Mouse (Mus musculus) kidney, embryonic 16.5 days (tissue): ENCODE data around the gene Thegl. TPM values are rescaled to one million over a fixed set of nuclear protein-coding genes. Genes with fewer than 3 reads are reported as not detected.
"Not testable (repeated sequence)": the region's sequence is repeated elsewhere in the genome, so short reads cannot be mapped to it uniquely, and the experiment has no call there.

Experiments used
- ATAC-seq: fragments of 200-750 bp; cut with Nextera tagmentation; 2 replicates; pipeline ENCODE4 v1.8.0; 2017; ENCODE audit warnings: moderate TSS enrichment; ENCODE audit not compliant: low FRiP score, low TSS enrichment
- H3K27ac ChIP-seq: fragments of 300-500 bp; sonication (generic); 2 replicates; pipeline ENCODE4 v1.5.1; 2014; ENCODE audit warnings: low read length
- H3K27me3 ChIP-seq: fragments of 300-500 bp; sonication (generic); 2 replicates; pipeline ENCODE4 v1.6.1; 2014; ENCODE audit warnings: low read length, control low read depth, mixed read lengths; ENCODE audit not compliant: insufficient read depth
- H3K36me3 ChIP-seq: fragments of 300-500 bp; sonication (generic); 2 replicates; pipeline ENCODE4 v1.6.1; 2014; ENCODE audit warnings: low read length, control low read depth, mixed read lengths; ENCODE audit not compliant: insufficient read depth
- H3K4me1 ChIP-seq: fragments of 300-500 bp; sonication (generic); 2 replicates; pipeline ENCODE4 v1.6.1; 2014; ENCODE audit warnings: low read length, control low read depth, mixed read lengths; ENCODE audit not compliant: insufficient read depth
- H3K4me2 ChIP-seq: fragments of 300-500 bp; sonication (generic); replicated peaks from 2 replicates; pipeline ENCODE4 v1.6.1; 2014; ENCODE audit warnings: low read depth, low read length
- H3K4me3 ChIP-seq: fragments of 300-500 bp; sonication (generic); 2 replicates; pipeline ENCODE4 v1.5.1; 2014; ENCODE audit warnings: mild to moderate bottlenecking, low read length
- H3K9ac ChIP-seq: fragments of 300-500 bp; sonication (generic); replicated peaks from 2 replicates; pipeline ENCODE4 v1.6.1; 2014; ENCODE audit warnings: low read length
- H3K9me3 ChIP-seq: fragments of 300-500 bp; sonication (generic); 2 replicates; pipeline ENCODE4 v1.6.1; 2016; ENCODE audit warnings: low read length, control low read depth
- WGBS: fragments of 180-500 bp; shearing (Covaris S2); extraction: QIAGEN DNeasy Blood & Tissue Kit; methylation state at CpG from one replicate; pipeline ENCODE4 v1.1.7; 2014; 5-methylcytosine and 5-hydroxymethylcytosine counted together
- polyA plus RNA-seq: library from polyadenylated mRNA; unstranded; fragments of >200 nt; fragmentation: Nextera tagmentation; extraction: Ambion mirVana; gene quantifications from 2 replicates; pipeline ENCODE4 v1.2.1, GENCODE M21; 2015

The Thegl gene
- 0.09 TPM in 1 of 2 replicates, not detected in the other for polyA plus RNA-seq

- Histone ChIP-seq H3K9ac (peak within 1 kb of the TSS; percentile 59), H3K27ac (no peak within 1 kb of the TSS), H3K36me3 (no peaks in the 10 kb centered on the region), H3K9me3 (no peaks in the 10 kb centered on the region), H3K27me3 (peaks cover 3% of the 10 kb centered on the region; the same call in 1 of the 2 replicates), H3K4me3 (peak within 1 kb of the TSS; percentile 59), H3K4me1 (peaks cover 4% of the 10 kb centered on the region; the same call in 1 of the 2 replicates), H3K4me2 (peak within 1 kb of the TSS; percentile 93)
- 8% methylated on average over 57 of the region's 57 CpGs for WGBS
- peak; percentile 99 for ATAC-seq
These were observed at the start of gene Thegl for GRCm38 (mm10) chr5:77015544-77016482. Thegl (plus strand) TSS chr5:77016023.

GRCm38 (mm10) chr5:76969250-76969649, 46.6 kb upstream of the Thegl start:
- 67% methylated on average over 5 of the region's 5 CpGs for WGBS
- Histone ChIP-seq H3K27ac (no peak overlapping the region), H3K4me2 (no peak overlapping the region), H3K4me3 (no peak overlapping the region), H3K9ac (no peak overlapping the region), H3K4me1 (peaks cover 6% of the 10 kb centered on the region), H3K9me3 (no peaks in the 10 kb centered on the region), H3K27me3 (no peaks in the 10 kb centered on the region), H3K36me3 (peaks cover 45% of the 10 kb centered on the region)
- peak; percentile 30; the same call in 1 of the 2 replicates for ATAC-seq

GRCm38 (mm10) chr5:76971115-76971514, 44.7 kb upstream of the Thegl start:
- Histone ChIP-seq H3K4me1 (peaks cover 13% of the 10 kb centered on the region), H3K36me3 (peaks cover 32% of the 10 kb centered on the region)
- H3K4me2 ChIP-seq, H3K27me3 ChIP-seq, H3K9ac ChIP-seq, H3K27ac ChIP-seq, H3K4me3 ChIP-seq, H3K9me3 ChIP-seq, ATAC-seq: not testable (repeated sequence)
- 81% methylated on average over 1 of the region's 1 CpGs for WGBS

DNA sequence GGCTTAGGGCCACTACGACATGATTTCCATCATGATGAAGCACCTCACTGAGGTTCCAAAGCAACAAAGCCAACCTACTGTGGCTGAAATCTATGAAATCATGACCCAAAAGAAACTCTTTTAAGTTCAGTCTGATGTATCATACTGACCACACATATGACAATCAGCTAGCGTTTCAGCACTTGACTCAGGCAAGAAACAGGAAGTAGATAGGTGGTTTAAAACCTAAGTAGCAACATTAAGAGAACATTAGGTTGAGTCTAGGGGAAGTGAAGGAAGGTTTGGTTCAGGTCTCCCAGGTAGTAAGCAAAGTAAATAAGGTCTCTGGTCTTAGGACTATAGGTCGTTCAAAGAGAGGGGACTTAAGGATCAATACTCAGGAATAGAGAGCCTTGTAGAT, 42.3 kb upstream of the Thegl start:
- no peak overlapping the region; the same call in 1 of the 2 replicates for H3K9ac ChIP-seq
- WGBS: 65% methylated on average over 3 of the region's 3 CpGs
- no peak for ATAC-seq

DNA sequence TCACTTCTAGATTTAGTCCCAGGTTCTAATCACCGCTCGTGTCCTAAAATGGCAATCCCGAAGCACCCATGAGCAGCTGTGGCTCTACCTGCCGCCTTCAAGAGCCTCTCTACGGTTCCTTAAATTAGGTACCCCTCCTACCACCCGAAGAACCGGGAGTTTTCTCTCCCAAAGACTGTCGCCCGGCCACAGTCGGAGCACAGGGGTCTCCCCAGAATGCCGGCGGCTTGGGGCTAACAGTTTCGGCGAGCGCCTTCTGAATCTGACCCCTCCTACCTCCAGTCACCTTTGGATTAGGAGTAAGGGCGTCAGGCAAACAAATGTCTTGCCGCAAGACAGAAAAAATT, 41.6 kb upstream of the Thegl start:
- ATAC-seq: no peak; the same call in 1 of the 2 replicates
- Histone ChIP-seq H3K36me3 (peaks cover 28% of the 10 kb centered on the region), H3K4me2 (peak overlapping the region; percentile 83), H3K4me1 (peaks cover 16% of the 10 kb centered on the region), H3K9me3 (no peaks in the 10 kb centered on the region), H3K4me3 (peak overlapping the region; percentile 96), H3K9ac (peak overlapping the region; percentile 92), H3K27me3 (no peaks in the 10 kb centered on the region), H3K27ac (0 out of 2 replicates have a peak overlapping the region, but pooled peaks have one; percentile 4)
- WGBS: 2% methylated on average over 17 of the region's 17 CpGs

More for the DNA sequence above, 42.3 kb upstream of the Thegl start:
- Histone ChIP-seq H3K27me3 (no peaks in the 10 kb centered on the region), H3K4me1 (peaks cover 16% of the 10 kb centered on the region), H3K4me3 (peak overlapping the region; percentile 96), H3K4me2 (peak overlapping the region; percentile 83), H3K9me3 (no peaks in the 10 kb centered on the region), H3K36me3 (peaks cover 30% of the 10 kb centered on the region), H3K27ac (no peak overlapping the region)

- H3K4me3 ChIP-seq: peak within 1 kb of the TSS; percentile 96
- H3K9me3 ChIP-seq: no peaks in the 10 kb centered on the region
- H3K36me3 ChIP-seq: peaks cover 30% of the 10 kb centered on the region
- peak; percentile 95 for ATAC-seq
- H3K4me1 ChIP-seq: peaks cover 16% of the 10 kb centered on the region
- H3K9ac ChIP-seq: peak within 1 kb of the TSS; percentile 92
- WGBS: under 1% methylated on average over 55 of the region's 60 CpGs
- H3K4me2 ChIP-seq: peak within 1 kb of the TSS; percentile 83
- no peaks in the 10 kb centered on the region for H3K27me3 ChIP-seq
- H3K27ac ChIP-seq: peak within 1 kb of the TSS; percentile 91
These were observed 41.1 kb upstream of the Thegl start, which contains the start of gene Srp72 for GRCm38 (mm10) chr5:76974554-76975285. Srp72 (plus strand) TSS chr5:76974683.

DNA sequence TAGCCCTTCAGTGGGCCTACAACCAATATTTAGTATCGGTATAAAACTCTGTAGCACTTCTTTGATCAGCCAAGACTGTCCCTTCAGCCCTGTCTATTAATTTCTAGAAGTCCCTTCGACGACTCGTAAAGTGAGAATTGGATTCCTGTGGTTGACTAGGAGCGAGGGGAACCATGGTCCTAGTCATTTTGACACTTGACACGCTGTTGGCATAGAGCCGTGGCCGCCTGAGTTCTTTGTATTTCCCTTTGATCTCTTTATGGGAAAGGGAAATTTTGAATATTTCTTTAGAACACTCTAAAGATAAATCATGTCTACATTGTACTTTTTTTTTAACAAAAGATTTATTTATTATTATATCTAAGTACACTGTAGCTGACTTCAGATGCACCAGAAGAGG, 40.1 kb upstream of the Thegl start:
- Histone ChIP-seq H3K36me3 (peaks cover 32% of the 10 kb centered on the region), H3K27me3 (no peaks in the 10 kb centered on the region), H3K27ac (0 out of 2 replicates have a peak overlapping the region, but pooled peaks have one; percentile 14), H3K4me1 (peaks cover 16% of the 10 kb centered on the region), H3K9ac (peak overlapping the region; percentile 92), H3K9me3 (no peaks in the 10 kb centered on the region), H3K4me3 (peak overlapping the region; percentile 96), H3K4me2 (peak overlapping the region; percentile 81)
- WGBS: 79% methylated on average over 8 of the region's 8 CpGs
- no peak for ATAC-seq

DNA sequence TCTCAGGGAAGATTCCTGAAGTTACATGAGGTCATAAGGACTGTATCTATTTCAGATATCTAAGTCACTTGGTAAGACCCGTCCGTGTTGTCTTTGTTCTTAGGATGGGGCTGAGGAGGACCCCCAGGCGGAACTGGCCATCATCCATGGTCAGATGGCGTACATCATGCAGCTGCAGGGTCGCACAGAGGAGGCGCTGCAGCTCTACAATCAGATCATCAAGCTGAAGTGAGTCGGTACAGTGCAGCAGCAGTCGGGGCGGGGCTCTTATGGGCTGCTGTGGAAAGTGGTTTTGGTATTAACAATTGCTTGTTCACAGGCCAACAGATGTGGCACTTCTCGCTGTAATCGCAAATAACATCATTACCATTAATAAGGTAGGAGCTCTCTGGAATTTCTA, 31.8 kb upstream of the Thegl start:
- Histone ChIP-seq H3K4me1 (no peaks in the 10 kb centered on the region), H3K9ac (no peak overlapping the region), H3K9me3 (no peaks in the 10 kb centered on the region), H3K27me3 (no peaks in the 10 kb centered on the region), H3K4me3 (no peak overlapping the region), H3K36me3 (peaks cover 67% of the 10 kb centered on the region), H3K4me2 (no peak overlapping the region), H3K27ac (no peak overlapping the region)
- no peak for ATAC-seq
- 92% methylated on average over 11 of the region's 11 CpGs for WGBS

DNA sequence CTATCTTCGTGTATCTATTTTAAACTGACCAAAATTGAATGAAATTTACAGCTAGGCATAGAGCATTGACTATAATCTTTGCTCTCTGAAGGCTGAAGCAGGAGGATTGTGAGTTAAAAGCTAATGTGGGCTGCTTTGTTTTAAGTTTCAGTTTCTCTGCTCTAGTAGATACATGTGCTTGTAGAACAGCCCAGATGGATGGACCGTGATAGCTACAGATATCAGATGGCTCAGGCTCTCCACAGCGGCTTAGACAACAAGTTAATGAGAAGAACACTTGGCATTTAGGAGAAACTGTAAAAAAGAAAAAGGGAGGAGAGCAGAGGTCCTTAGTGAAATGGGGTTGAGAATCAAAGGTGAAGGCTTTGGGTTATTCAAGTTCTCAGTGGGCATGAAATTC, 25.0 kb upstream of the Thegl start:
- H3K27me3 ChIP-seq: no peaks in the 10 kb centered on the region
- no peaks in the 10 kb centered on the region for H3K4me1 ChIP-seq
- WGBS: 76% methylated on average over 3 of the region's 3 CpGs
- no peak for ATAC-seq
- no peak overlapping the region for H3K27ac ChIP-seq
- no peak overlapping the region for H3K9ac ChIP-seq
- H3K4me3 ChIP-seq: no peak overlapping the region
- peaks cover 77% of the 10 kb centered on the region for H3K36me3 ChIP-seq
- no peak overlapping the region for H3K4me2 ChIP-seq
- no peaks in the 10 kb centered on the region for H3K9me3 ChIP-seq
